Mouse (Mus musculus): ENCODE results near the gene Shisa6. TPM values are rescaled to one million over a fixed set of nuclear protein-coding genes. Genes with fewer than 3 reads are reported as not detected.

The Shisa6 gene
- total and polyA plus RNA-seq, 3 experiments, result 0.11 TPM; not detected in 2

DNA sequence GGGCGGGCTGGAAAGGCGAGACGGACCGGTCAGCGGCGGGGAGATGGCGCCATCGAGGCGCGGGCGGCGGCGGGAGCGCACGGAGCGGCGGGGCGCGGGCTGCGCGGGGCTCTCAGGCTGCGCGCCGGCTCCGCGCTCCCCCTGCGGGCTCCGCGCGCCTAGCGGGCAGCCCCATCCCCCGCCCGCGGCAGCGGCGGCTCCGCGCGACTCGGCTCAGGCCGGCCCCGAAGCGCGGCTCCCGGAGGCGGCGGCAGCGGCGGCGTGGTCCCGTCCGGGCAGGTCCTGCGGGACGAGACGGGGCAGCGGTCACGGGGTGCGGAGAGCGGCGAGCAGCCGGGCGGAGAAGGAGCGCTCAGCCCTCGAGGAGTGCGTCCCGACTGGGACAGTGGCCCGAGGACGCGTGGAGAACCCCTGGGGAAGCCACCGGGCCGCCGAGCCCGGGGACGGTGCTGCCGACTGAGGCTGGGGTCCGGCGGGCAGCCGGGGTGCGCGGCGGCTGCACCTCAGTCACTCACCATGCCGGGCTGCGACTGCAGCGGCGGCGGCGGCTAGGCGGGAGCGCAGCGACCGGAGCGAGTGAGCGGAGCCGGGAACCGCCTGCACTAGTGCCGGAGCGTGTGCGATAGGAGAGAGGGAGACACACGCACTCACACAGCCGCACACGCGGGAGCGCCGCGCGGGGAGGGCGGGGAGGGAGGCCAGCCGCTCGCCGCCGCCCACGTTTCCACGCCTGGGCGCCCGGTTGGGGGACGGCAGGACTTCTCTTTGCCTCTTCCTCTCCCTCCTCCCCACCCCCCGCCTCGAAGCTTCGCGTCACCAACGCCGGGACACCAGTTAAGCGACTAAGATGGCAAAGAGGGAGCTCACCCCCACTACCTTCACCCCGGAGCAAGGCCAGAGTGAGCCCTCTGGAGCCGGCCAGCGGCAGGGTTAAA is 549 bp upstream of the Shisa6 start:
- Histone ChIP-seq H3K36me3 (replicated peaks) (no peaks in the 10 kb centered on the region), H3K4me3 (ENCODE audit: low read depth, low read length) (peak overlapping the region; percentile 20; the same call in 1 of the 2 replicates), H3K27me3 (ENCODE audit: insufficient read depth, low read length) (no peaks in the 10 kb centered on the region), H3K4me1 (ENCODE audit: insufficient read depth, low read depth, low read length) (no peaks in the 10 kb centered on the region), H3K9me3 (replicated peaks) (peaks cover 66% of the 10 kb centered on the region)
- no peak for ATAC-seq (ENCODE audit: extremely low read depth, insufficient number of reproducible peaks, low FRiP score, poor library complexity, severe bottlenecking)
- no peak for TF ChIP-seq TAL1 (conservative IDR thresholded peaks at IDR 0.05; ENCODE audit: low read depth, low read length)
- no peak for TF ChIP-seq GATA2 (IDR thresholded peaks at IDR 0.05; ENCODE audit: borderline replicate concordance, low read depth, low read length)
- DNase-seq (ENCODE audit: low spot score), result peak; percentile 3

- TF ChIP-seq POLR2AphosphoS5 (IDR thresholded peaks at IDR 0.05; ENCODE audit: insufficient replicate concordance, low read depth, low read length) (no peak), GATA2 (IDR thresholded peaks at IDR 0.05; ENCODE audit: borderline replicate concordance, low read depth, low read length) (no peak), TAL1 (conservative IDR thresholded peaks at IDR 0.05; ENCODE audit: low read depth, low read length) (no peak), CTCF (IDR thresholded peaks at IDR 0.05; ENCODE audit: low read depth, low read length) (no peak), GATA1 (IDR thresholded peaks at IDR 0.05; ENCODE audit: borderline replicate concordance, low read length) (no peak)
- no peaks in the 10 kb centered on the region for H3K4me1 ChIP-seq (ENCODE audit: insufficient read depth, low read depth, low read length)
- no peak overlapping the region for H3K4me3 ChIP-seq (ENCODE audit: low read depth, low read length)
- no peaks in the 10 kb centered on the region for H3K27me3 ChIP-seq (ENCODE audit: insufficient read depth, low read length)
- H3K9me3 ChIP-seq (replicated peaks), result peaks cover 69% of the 10 kb centered on the region
- no peaks in the 10 kb centered on the region for H3K36me3 ChIP-seq (replicated peaks)
- no peak for ATAC-seq (ENCODE audit: extremely low read depth, insufficient number of reproducible peaks, low FRiP score, poor library complexity, severe bottlenecking)
- DNase-seq (ENCODE audit: low spot score), result no peak
These were observed 1.5 kb downstream of the Shisa6 start for GRCm38 (mm10) chr11:66524251-66524650.

GRCm38 (mm10) chr11:66522376-66522775 is 3.4 kb downstream of the Shisa6 start:
- peaks cover 70% of the 10 kb centered on the region for H3K9me3 ChIP-seq (replicated peaks)
- H3K4me3 ChIP-seq (ENCODE audit: low read depth, low read length), result no peak overlapping the region
- no peak for DNase-seq (ENCODE audit: low spot score)
- no peak for TF ChIP-seq GATA1 (IDR thresholded peaks at IDR 0.05; ENCODE audit: borderline replicate concordance, low read length)
- no peak for TF ChIP-seq POLR2AphosphoS5 (IDR thresholded peaks at IDR 0.05; ENCODE audit: insufficient replicate concordance, low read depth, low read length)
- no peak for TF ChIP-seq TAL1 (conservative IDR thresholded peaks at IDR 0.05; ENCODE audit: low read depth, low read length)
- TF ChIP-seq CTCF (IDR thresholded peaks at IDR 0.05; ENCODE audit: low read depth, low read length), result no peak
- TF ChIP-seq GATA2 (IDR thresholded peaks at IDR 0.05; ENCODE audit: borderline replicate concordance, low read depth, low read length), result no peak
- no peak for ATAC-seq (ENCODE audit: extremely low read depth, insufficient number of reproducible peaks, low FRiP score, poor library complexity, severe bottlenecking)
- H3K27me3 ChIP-seq (ENCODE audit: insufficient read depth, low read length), result no peaks in the 10 kb centered on the region
- H3K4me1 ChIP-seq (ENCODE audit: insufficient read depth, low read depth, low read length), result no peaks in the 10 kb centered on the region
- no peaks in the 10 kb centered on the region for H3K36me3 ChIP-seq (replicated peaks)

GRCm38 (mm10) chr11:66519386-66519785 is 6.4 kb downstream of the Shisa6 start:
- Histone ChIP-seq H3K36me3 (replicated peaks) (no peaks in the 10 kb centered on the region), H3K4me1 (ENCODE audit: insufficient read depth, low read depth, low read length) (no peaks in the 10 kb centered on the region), H3K27me3 (ENCODE audit: insufficient read depth, low read length) (no peaks in the 10 kb centered on the region), H3K4me3 (ENCODE audit: low read depth, low read length) (no peak overlapping the region), H3K9me3 (replicated peaks) (peaks cover 59% of the 10 kb centered on the region)
- DNase-seq (ENCODE audit: low spot score), result no peak
- ATAC-seq (ENCODE audit: extremely low read depth, insufficient number of reproducible peaks, low FRiP score, poor library complexity, severe bottlenecking), result no peak
- TF ChIP-seq GATA1 (IDR thresholded peaks at IDR 0.05; ENCODE audit: borderline replicate concordance, low read length) (no peak), CTCF (IDR thresholded peaks at IDR 0.05; ENCODE audit: low read depth, low read length) (no peak)

DNA sequence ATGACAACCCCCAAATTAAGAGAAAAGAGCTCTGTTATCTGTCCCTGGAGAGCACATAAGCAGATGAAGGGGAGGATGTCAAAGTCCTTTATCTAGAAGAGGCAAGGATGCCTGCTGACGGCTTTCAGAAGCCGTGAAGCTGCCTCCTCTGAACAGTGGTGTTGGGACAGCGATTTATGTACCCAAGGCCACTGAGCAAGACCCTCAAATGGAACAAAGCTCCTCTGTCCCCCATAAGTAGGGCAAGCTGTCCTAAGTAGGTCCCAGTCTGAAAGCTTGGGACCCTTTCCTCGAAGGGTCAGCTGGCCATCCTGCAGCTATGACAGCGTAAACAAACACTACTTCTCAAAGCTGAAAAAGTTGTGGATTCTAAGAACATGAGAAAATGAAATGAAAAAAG is 11.4 kb downstream of the Shisa6 start:
- ATAC-seq (ENCODE audit: extremely low read depth, insufficient number of reproducible peaks, low FRiP score, poor library complexity, severe bottlenecking) (no peak), DNase-seq (ENCODE audit: low spot score) (no peak)
- no peak for TF ChIP-seq GATA2 (IDR thresholded peaks at IDR 0.05; ENCODE audit: borderline replicate concordance, low read depth, low read length)
- TF ChIP-seq POLR2AphosphoS5 (IDR thresholded peaks at IDR 0.05; ENCODE audit: insufficient replicate concordance, low read depth, low read length), result no peak
- TF ChIP-seq TAL1 (conservative IDR thresholded peaks at IDR 0.05; ENCODE audit: low read depth, low read length), result no peak
- TF ChIP-seq CTCF (IDR thresholded peaks at IDR 0.05; ENCODE audit: low read depth, low read length), result no peak
- no peak for TF ChIP-seq GATA1 (IDR thresholded peaks at IDR 0.05; ENCODE audit: borderline replicate concordance, low read length)
- Histone ChIP-seq H3K9me3 (replicated peaks) (peaks cover 45% of the 10 kb centered on the region), H3K27me3 (ENCODE audit: insufficient read depth, low read length) (no peaks in the 10 kb centered on the region), H3K4me1 (ENCODE audit: insufficient read depth, low read depth, low read length) (no peaks in the 10 kb centered on the region), H3K36me3 (replicated peaks) (no peaks in the 10 kb centered on the region), H3K4me3 (ENCODE audit: low read depth, low read length) (no peak overlapping the region)

DNA sequence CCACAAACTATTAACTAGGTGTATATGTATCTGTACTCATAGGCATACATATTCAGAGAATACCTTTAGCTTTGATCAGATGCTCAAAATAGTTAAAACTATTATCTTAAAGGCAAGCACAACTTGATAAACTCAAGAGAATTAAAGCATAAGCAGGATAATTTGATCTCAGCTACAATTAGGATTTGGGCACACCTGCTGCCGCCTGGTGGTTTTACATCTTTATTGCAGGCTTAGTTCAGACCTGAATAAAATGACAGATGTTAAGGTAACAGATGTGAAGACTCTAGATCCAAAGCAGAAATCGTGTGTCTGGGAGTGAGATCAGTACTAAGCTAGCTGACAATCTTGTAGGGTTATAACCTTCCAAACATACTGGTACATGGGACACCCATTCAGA is 24.8 kb downstream of the Shisa6 start:
- Histone ChIP-seq H3K27me3 (ENCODE audit: insufficient read depth, low read length) (no peaks in the 10 kb centered on the region), H3K4me1 (ENCODE audit: insufficient read depth, low read depth, low read length) (no peaks in the 10 kb centered on the region), H3K9me3 (replicated peaks) (peaks cover 27% of the 10 kb centered on the region), H3K36me3 (replicated peaks) (no peaks in the 10 kb centered on the region), H3K4me3 (ENCODE audit: low read depth, low read length) (no peak overlapping the region)
- ATAC-seq (ENCODE audit: extremely low read depth, insufficient number of reproducible peaks, low FRiP score, poor library complexity, severe bottlenecking) (no peak), DNase-seq (ENCODE audit: low spot score) (no peak)
- TF ChIP-seq GATA1 (IDR thresholded peaks at IDR 0.05; ENCODE audit: borderline replicate concordance, low read length), result no peak

All from G1E (cell line).